Mouse (Mus musculus) hindbrain, embryonic 15.5 days (tissue): ENCODE data around the gene Zswim3. TPM values are rescaled to one million over a fixed set of nuclear protein-coding genes. Genes with fewer than 3 reads are reported as not detected.

Experiments
- ATAC-seq: fragments of 200-750 bp; cut with Nextera tagmentation; 2 replicates; pipeline ENCODE4 v1.8.0; 2017; ENCODE audit warnings: low read depth, moderate number of reproducible peaks, moderate TSS enrichment; ENCODE audit not compliant: low FRiP score
- H3K27ac ChIP-seq: fragments of 300-500 bp; sonication (generic); replicated peaks from 2 replicates; pipeline ENCODE4 v1.5.1; 2015; ENCODE audit warnings: mild to moderate bottlenecking, inconsistent platforms
- H3K27me3 ChIP-seq: fragments of 300-500 bp; sonication (generic); 2 replicates; pipeline ENCODE4 v1.6.1; 2015; ENCODE audit warnings: control low read depth, inconsistent platforms
- H3K36me3 ChIP-seq: fragments of 300-500 bp; sonication (generic); 2 replicates; pipeline ENCODE4 v1.6.1; 2015; ENCODE audit warnings: control low read depth, inconsistent platforms
- H3K4me1 ChIP-seq: fragments of 300-500 bp; sonication (generic); replicated peaks from 2 replicates; pipeline ENCODE4 v1.6.1; 2015; ENCODE audit warnings: control low read depth, inconsistent platforms
- H3K4me2 ChIP-seq: fragments of 300-500 bp; sonication (generic); 2 replicates; pipeline ENCODE4 v1.6.1; 2015; ENCODE audit warnings: moderate library complexity, mild to moderate bottlenecking, inconsistent platforms
- H3K4me3 ChIP-seq: fragments of 300-500 bp; sonication (generic); 2 replicates; pipeline ENCODE4 v1.5.1; 2015; ENCODE audit warnings: mild to moderate bottlenecking, inconsistent platforms
- H3K9ac ChIP-seq: fragments of 300-500 bp; sonication (generic); 2 replicates; pipeline ENCODE4 v1.6.1; 2015; ENCODE audit warnings: inconsistent platforms
- H3K9me3 ChIP-seq: fragments of 300-500 bp; sonication (generic); 2 replicates; pipeline ENCODE4 v1.6.1; 2016; ENCODE audit warnings: control low read depth, inconsistent platforms
- WGBS: fragments of 180-500 bp; shearing (Covaris S2); methylation state at CpG from one replicate; pipeline ENCODE4 v1.1.7; 2015; 5-methylcytosine and 5-hydroxymethylcytosine counted together
- polyA plus RNA-seq: library from polyadenylated mRNA; unstranded; fragments of >200 nt; fragmentation: Nextera tagmentation; extraction: Ambion mirVana; gene quantifications from 2 replicates; pipeline ENCODE4 v1.2.1, GENCODE M21; 2015

The Zswim3 gene
- polyA plus RNA-seq, 1 experiment from 2014 or later, result 16.8 TPM

DNA sequence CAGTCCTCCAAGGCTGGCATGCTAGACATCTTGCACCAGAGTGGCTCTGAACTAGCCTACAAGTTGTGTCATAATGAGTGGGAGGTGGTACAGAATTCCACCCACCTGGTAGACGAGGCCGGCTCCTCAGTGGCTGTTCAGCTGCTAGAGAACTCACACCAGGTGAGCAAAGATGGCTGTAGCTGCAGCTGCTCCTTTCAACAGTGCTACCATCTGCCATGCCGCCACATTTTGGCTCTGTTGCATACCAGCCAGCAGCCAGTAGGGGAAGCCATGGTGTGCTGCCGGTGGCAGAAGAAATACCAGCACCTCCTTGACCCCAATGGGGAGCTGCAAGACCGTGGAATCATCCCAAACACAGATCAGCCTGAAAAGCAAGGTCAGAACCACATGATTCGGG is 16.2 kb downstream of the Zswim3 start:
- 81% methylated on average over 6 of the region's 6 CpGs for WGBS
- no peak for ATAC-seq
- no peak overlapping the region for H3K4me2 ChIP-seq

DNA sequence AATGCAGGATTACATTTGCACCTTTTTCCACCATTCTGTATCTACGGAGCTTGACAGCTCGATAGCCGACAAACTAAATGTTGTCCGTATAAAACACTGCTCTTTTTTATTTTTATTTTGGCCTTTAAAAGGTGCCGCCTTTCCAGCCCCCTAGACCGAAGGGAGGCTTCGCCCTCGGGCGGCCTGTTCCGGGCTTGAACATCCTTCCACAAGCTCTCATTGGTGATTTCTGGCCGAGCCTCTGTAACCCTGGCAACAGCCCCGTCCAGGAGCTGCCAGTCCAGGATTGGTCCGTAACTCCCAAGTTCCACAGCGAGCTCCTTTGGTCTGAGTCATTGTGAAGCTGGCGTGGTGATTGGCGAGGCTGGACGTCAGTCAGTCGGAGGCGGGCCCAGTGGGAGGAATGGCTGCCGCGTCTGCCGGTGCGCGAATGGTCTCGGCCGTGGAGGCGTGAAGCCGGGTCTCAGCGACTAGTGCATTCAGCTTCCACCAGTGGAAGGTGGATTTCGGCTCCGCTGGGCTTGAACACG is 17.8 kb downstream of the Zswim3 start, which contains the start of gene Zswim1:
TSS of gene Zswim1 (plus strand) at position 51 of the 530 bp plus-strand sequence.
- Histone ChIP-seq H3K4me2 (peak within 1 kb of the TSS; percentile 60), H3K4me3 (peak within 1 kb of the TSS; percentile 64), H3K9me3 (no peaks in the 10 kb centered on the region), H3K27ac (peak within 1 kb of the TSS; percentile 92), H3K36me3 (peaks cover 27% of the 10 kb centered on the region), H3K27me3 (no peaks in the 10 kb centered on the region), H3K9ac (peak within 1 kb of the TSS; percentile 82), H3K4me1 (peaks cover 28% of the 10 kb centered on the region)
- under 1% methylated on average over 32 of the region's 32 CpGs for WGBS
- peak; percentile 98 for ATAC-seq

More for the DNA sequence above, 16.2 kb downstream of the Zswim3 start:
- Histone ChIP-seq H3K27ac (no peak overlapping the region), H3K27me3 (no peaks in the 10 kb centered on the region), H3K4me3 (no peak overlapping the region), H3K36me3 (peaks cover 21% of the 10 kb centered on the region), H3K4me1 (peaks cover 24% of the 10 kb centered on the region), H3K9ac (no peak overlapping the region), H3K9me3 (no peaks in the 10 kb centered on the region)

DNA sequence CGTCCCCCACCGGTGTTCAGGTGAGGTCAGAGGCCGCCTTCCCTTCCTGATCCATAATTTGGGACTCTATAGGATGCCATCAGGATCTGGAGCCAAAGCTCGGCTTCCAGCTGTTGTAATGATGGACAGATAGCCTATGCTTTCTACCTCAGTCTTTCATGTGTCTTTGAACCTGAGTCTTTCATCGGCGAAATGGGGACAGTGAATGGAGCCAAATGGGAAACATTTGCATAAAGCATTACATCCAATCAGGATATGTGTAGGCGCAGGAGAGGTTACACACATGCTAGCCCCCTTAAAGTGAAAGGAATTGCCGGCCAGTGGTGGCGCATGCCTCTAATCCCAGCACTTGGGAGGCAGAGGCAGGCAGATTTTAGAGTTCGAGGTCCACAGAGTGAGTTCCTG is 18.3 kb downstream of the Zswim3 start:
- peaks cover 32% of the 10 kb centered on the region for H3K36me3 ChIP-seq
- peak overlapping the region; percentile 60 for H3K4me2 ChIP-seq
- H3K27me3 ChIP-seq, result no peaks in the 10 kb centered on the region
- H3K9me3 ChIP-seq, result no peaks in the 10 kb centered on the region
- 1% methylated on average over 10 of the region's 10 CpGs for WGBS
- peak overlapping the region; percentile 64 for H3K4me3 ChIP-seq
- H3K9ac ChIP-seq, result peak overlapping the region; percentile 82
- peaks cover 28% of the 10 kb centered on the region for H3K4me1 ChIP-seq
- H3K27ac ChIP-seq, result peak overlapping the region; percentile 92
- peak; percentile 60 for ATAC-seq

GRCm38 (mm10) chr2:164823969-164824368 is 19.1 kb downstream of the Zswim3 start:
- H3K36me3 ChIP-seq, result peaks cover 36% of the 10 kb centered on the region
- no peaks in the 10 kb centered on the region for H3K27me3 ChIP-seq
- no peak for ATAC-seq
- H3K4me2 ChIP-seq, result peak overlapping the region; percentile 60
- H3K27ac ChIP-seq, result no peak overlapping the region
- H3K4me3 ChIP-seq, result peak overlapping the region; percentile 64; the same call in 1 of the 2 replicates
- no peak overlapping the region for H3K9ac ChIP-seq
- H3K9me3 ChIP-seq, result no peaks in the 10 kb centered on the region
- WGBS, result 96% methylated on average over 4 of the region's 4 CpGs
- H3K4me1 ChIP-seq, result peaks cover 28% of the 10 kb centered on the region

GRCm38 (mm10) chr2:164825521-164825920 is 20.6 kb downstream of the Zswim3 start:
- H3K27ac ChIP-seq, result no peak overlapping the region
- no peak for ATAC-seq
- no peak overlapping the region for H3K4me3 ChIP-seq
- H3K4me2 ChIP-seq, result no peak overlapping the region
- peaks cover 28% of the 10 kb centered on the region for H3K4me1 ChIP-seq
- no peaks in the 10 kb centered on the region for H3K9me3 ChIP-seq
- H3K27me3 ChIP-seq, result no peaks in the 10 kb centered on the region
- no peak overlapping the region for H3K9ac ChIP-seq
- peaks cover 34% of the 10 kb centered on the region for H3K36me3 ChIP-seq
- 97% methylated on average over 17 of the region's 17 CpGs for WGBS

DNA sequence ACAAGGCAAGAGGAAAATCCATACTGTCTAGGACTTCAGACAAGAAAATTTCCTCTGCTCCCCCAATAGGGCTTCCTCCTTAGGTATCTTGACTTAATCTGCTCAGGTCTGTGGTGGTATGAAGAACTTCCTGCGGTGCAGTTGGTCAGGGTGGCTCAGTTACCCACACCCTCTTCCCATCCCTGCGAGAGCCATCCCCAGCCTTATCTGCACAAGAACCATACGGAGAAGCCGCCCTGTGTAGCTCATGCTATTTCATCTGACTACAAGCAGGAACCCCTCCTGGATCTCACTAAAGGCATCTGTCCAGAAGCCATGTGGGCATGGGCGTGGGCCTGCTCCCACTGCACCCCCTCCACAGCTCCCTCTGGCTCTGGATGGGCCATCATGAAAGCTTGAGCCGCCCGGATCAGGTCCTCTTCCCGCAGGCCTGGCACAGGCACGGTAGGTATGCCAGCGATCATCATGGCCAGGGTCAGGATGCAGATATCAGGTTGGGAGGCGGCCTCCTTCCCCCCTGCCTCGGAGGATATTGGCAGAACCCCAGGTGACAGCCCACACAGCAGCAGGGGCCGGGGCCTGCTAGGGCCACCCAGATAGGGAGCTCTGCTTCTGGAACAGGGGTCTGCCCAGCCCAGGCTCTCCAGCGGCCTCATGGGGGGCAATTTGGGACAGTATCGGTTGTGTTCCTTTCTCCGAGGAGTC is 22.4 kb downstream of the Zswim3 start:
- 89% methylated on average over 15 of the region's 16 CpGs for WGBS
- H3K9ac ChIP-seq, result no peak overlapping the region

GRCm38 (mm10) chr2:164828437-164828836 is 23.5 kb downstream of the Zswim3 start, which contains the start of gene Spata25:
Spata25 (minus strand) TSS chr2:164828537.
- no peak for ATAC-seq
- no peak within 1 kb of the TSS for H3K9ac ChIP-seq

More for the DNA sequence above, 22.4 kb downstream of the Zswim3 start:
- Histone ChIP-seq H3K4me1 (peaks cover 24% of the 10 kb centered on the region), H3K4me2 (no peak overlapping the region), H3K9me3 (no peaks in the 10 kb centered on the region), H3K27me3 (no peaks in the 10 kb centered on the region), H3K4me3 (no peak overlapping the region), H3K36me3 (peaks cover 26% of the 10 kb centered on the region), H3K27ac (no peak overlapping the region)
- ATAC-seq, result no peak

DNA sequence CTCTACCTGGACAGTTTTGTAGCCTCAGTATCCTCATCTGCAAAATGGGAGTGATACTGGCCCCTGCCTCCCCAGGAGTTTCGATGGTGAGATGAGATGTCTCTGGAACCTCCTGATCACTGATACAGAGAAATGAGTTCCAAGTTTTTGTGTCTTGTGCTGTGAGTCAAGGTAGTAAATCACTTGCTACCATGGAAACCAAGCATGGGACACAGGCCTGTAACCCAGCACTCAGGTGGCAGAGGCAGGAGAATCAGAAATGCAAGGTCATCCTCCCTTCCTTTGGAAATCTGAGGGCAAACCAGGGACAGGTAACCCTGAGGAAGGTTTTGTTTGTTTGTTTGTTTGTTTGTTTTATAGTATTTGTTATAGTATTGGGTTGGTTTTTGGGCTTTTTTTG is 24.2 kb downstream of the Zswim3 start:
- peaks cover 22% of the 10 kb centered on the region for H3K4me1 ChIP-seq
- H3K27ac ChIP-seq, result no peak overlapping the region
- no peak overlapping the region for H3K4me3 ChIP-seq
- no peaks in the 10 kb centered on the region for H3K9me3 ChIP-seq
- H3K9ac ChIP-seq, result no peak overlapping the region
- no peaks in the 10 kb centered on the region for H3K27me3 ChIP-seq
- no peak overlapping the region for H3K4me2 ChIP-seq
- H3K36me3 ChIP-seq, result peaks cover 26% of the 10 kb centered on the region
- 97% methylated on average over 1 of the region's 1 CpGs for WGBS
- no peak for ATAC-seq

More at GRCm38 (mm10) chr2:164828437-164828836, 23.5 kb downstream of the Zswim3 start, which contains the start of gene Spata25:
- Histone ChIP-seq H3K4me1 (peaks cover 26% of the 10 kb centered on the region), H3K27ac (no peak within 1 kb of the TSS), H3K27me3 (no peaks in the 10 kb centered on the region), H3K4me3 (no peak within 1 kb of the TSS), H3K36me3 (peaks cover 26% of the 10 kb centered on the region), H3K9me3 (no peaks in the 10 kb centered on the region), H3K4me2 (no peak within 1 kb of the TSS)
- 88% methylated on average over 6 of the region's 6 CpGs for WGBS

GRCm38 (mm10) chr2:164831029-164831428 is 26.1 kb downstream of the Zswim3 start:
- H3K27me3 ChIP-seq, result no peaks in the 10 kb centered on the region
- no peak overlapping the region for H3K9ac ChIP-seq
- H3K9me3 ChIP-seq, result no peaks in the 10 kb centered on the region
- no peak overlapping the region for H3K4me3 ChIP-seq
- no peak overlapping the region for H3K4me2 ChIP-seq
- peaks cover 16% of the 10 kb centered on the region for H3K36me3 ChIP-seq
- peaks cover 29% of the 10 kb centered on the region for H3K4me1 ChIP-seq
- 85% methylated on average over 10 of the region's 10 CpGs for WGBS
- ATAC-seq, result no peak
- H3K27ac ChIP-seq, result no peak overlapping the region

- H3K4me2 ChIP-seq, result peak overlapping the region; percentile 99
- H3K27ac ChIP-seq, result peak overlapping the region; percentile 82
- peaks cover 24% of the 10 kb centered on the region for H3K4me1 ChIP-seq
- H3K27me3 ChIP-seq, result no peaks in the 10 kb centered on the region
- H3K9ac ChIP-seq, result peak overlapping the region; percentile 66
- no peaks in the 10 kb centered on the region for H3K9me3 ChIP-seq
- no peak for ATAC-seq
- 57% methylated on average over 16 of the region's 16 CpGs for WGBS
- H3K36me3 ChIP-seq, result peaks cover 13% of the 10 kb centered on the region
- peak overlapping the region; percentile 66 for H3K4me3 ChIP-seq
Measured at GRCm38 (mm10) chr2:164832032-164832747, 27.3 kb downstream of the Zswim3 start.

DNA sequence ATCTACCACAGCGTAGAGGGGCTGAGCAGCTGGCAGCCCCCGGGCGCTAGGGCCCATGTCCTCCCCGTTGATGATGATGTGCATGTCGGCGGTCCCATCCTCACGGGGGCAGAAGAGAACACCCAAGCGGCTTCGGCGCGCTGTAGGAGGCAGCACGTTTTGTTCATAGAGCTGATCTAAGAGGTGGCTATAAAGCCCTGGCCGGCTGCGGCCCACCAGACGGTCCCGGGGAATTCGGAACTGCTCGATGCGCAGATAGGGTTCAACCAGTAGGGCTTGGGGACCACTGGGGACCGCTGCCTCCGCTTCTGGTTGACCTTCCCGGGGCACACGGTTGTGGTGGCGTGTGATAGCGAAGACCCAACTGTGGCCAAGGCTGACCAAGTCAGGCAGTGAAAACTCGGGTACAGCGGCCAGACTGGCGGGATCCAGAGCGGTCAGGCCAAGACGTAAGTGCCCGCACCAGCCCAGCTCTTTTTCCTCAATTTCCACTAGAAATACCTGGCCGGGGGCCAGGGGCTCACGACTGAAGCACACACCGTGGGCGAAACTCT is 27.9 kb downstream of the Zswim3 start, which contains the start of gene Ctsa:
TSS of gene Ctsa (plus strand) at position 126 of the 554 bp plus-strand sequence.
- Histone ChIP-seq H3K4me3 (peak within 1 kb of the TSS; percentile 66), H3K4me2 (peak within 1 kb of the TSS; percentile 99), H3K27ac (peak within 1 kb of the TSS; percentile 82), H3K9me3 (no peaks in the 10 kb centered on the region), H3K4me1 (peaks cover 24% of the 10 kb centered on the region), H3K36me3 (peaks cover 10% of the 10 kb centered on the region), H3K9ac (peak within 1 kb of the TSS; percentile 66), H3K27me3 (no peaks in the 10 kb centered on the region)
- peak; percentile 72 for ATAC-seq
- under 1% methylated on average over 35 of the region's 35 CpGs for WGBS
